Mouse (Mus musculus) right cerebral cortex, postnatal 14 days (tissue): Measurements from ENCODE around the gene Gm2016.
"Not testable (repeated sequence)": the region's sequence is repeated elsewhere in the genome, so short reads cannot be mapped to it uniquely, and the experiment has no call there.

Source experiments
- DNase-seq: peaks from one replicate; pipeline ENCODE4 v3.0.0; 2022

Gm2016 gene

GRCm38 (mm10) chr12:87873772-87874171 lies at the start of gene Gm2016:
Gene Gm2016, plus strand, starts transcription at chr12:87874072.
- DNase-seq, result not testable (repeated sequence)

GRCm38 (mm10) chr12:87842239-87842638 lies 31.6 kb upstream of the Gm2016 start, which contains the start of gene Gm2001:
Gene Gm2001, minus strand, starts transcription at chr12:87842339.
- DNase-seq, result not testable (repeated sequence)

GRCm38 (mm10) chr12:87850657-87851056 lies 23.2 kb upstream of the Gm2016 start:
- not testable (repeated sequence) for DNase-seq

GRCm38 (mm10) chr12:87856067-87856466 lies 17.8 kb upstream of the Gm2016 start:
- not testable (repeated sequence) for DNase-seq

- DNase-seq, result not testable (repeated sequence)
Observed at GRCm38 (mm10) chr12:87861740-87862692, 11.9 kb upstream of the Gm2016 start.

- DNase-seq, result not testable (repeated sequence)
Observed at GRCm38 (mm10) chr12:87863638-87864037, 10.2 kb upstream of the Gm2016 start.

GRCm38 (mm10) chr12:87864048-87864447 lies 9.8 kb upstream of the Gm2016 start:
- DNase-seq, result not testable (repeated sequence)

- not testable (repeated sequence) for DNase-seq
Observed at GRCm38 (mm10) chr12:87895070-87895469, 21.2 kb downstream of the Gm2016 start, which contains the start of gene Gm2022. Gene Gm2022, plus strand, starts transcription at chr12:87895370.

GRCm38 (mm10) chr12:87919721-87920120 lies 45.8 kb downstream of the Gm2016 start, which contains the start of gene Gm2035:
Gene Gm2035, minus strand, starts transcription at chr12:87919857.
- DNase-seq, result not testable (repeated sequence)
